Mouse (Mus musculus): ENCODE results near the gene Map3k20. TPM values are rescaled to one million over a fixed set of nuclear protein-coding genes. Genes with fewer than 3 reads are reported as not detected.

Map3k20 gene
- polyA plus RNA-seq, 1 experiment from 2014 or later: 4.8 TPM

- H3K9me3 ChIP-seq (ENCODE audit: low read length): no peaks in the 10 kb centered on the region
- TF ChIP-seq EP300 (IDR thresholded peaks at IDR 0.05; ENCODE audit: low read depth) (0 out of 2 replicates have a peak, but pooled peaks have one; percentile 13), CTCF (IDR thresholded peaks at IDR 0.05; ENCODE audit: low read depth) (no peak)
- no peak for DNase-seq
- H3K4me1 ChIP-seq (ENCODE audit: insufficient read depth): no peaks in the 10 kb centered on the region
- H3K27ac ChIP-seq (ENCODE audit: low read depth): peak overlapping the region; percentile 30; the same call in 1 of the 2 replicates
- peaks cover 11% of the 10 kb centered on the region; the same call in 1 of the 2 replicates for H3K36me3 ChIP-seq (replicated peaks; ENCODE audit: insufficient read depth, low read length)
- no peak overlapping the region for H3K4me2 ChIP-seq (ENCODE audit: low read depth, low read length)
- WGBS (ENCODE audit: insufficient replicate concordance): 44% methylated on average over 10 of the region's 10 CpGs
- no peak overlapping the region for H3K9ac ChIP-seq (replicated peaks)
- no peaks in the 10 kb centered on the region for H3K27me3 ChIP-seq (ENCODE audit: insufficient read depth, low read length)
- peak; percentile 38; the same call in 1 of the 2 replicates for ATAC-seq
- H3K4me3 ChIP-seq (ENCODE audit: low read depth, low read length): no peak overlapping the region
Observed at GRCm38 (mm10) chr2:72406701-72407100, 121.3 kb downstream of the Map3k20 start.

GRCm38 (mm10) chr2:72407341-72408092 lies 122.1 kb downstream of the Map3k20 start:
- Histone ChIP-seq H3K9me3 (ENCODE audit: low read length) (no peaks in the 10 kb centered on the region), H3K4me1 (ENCODE audit: insufficient read depth) (no peaks in the 10 kb centered on the region), H3K4me3 (ENCODE audit: low read depth, low read length) (no peak overlapping the region), H3K27ac (ENCODE audit: low read depth) (no peak overlapping the region), H3K27me3 (ENCODE audit: insufficient read depth, low read length) (no peaks in the 10 kb centered on the region), H3K36me3 (replicated peaks; ENCODE audit: insufficient read depth, low read length) (peaks cover 18% of the 10 kb centered on the region; the same call in 1 of the 2 replicates), H3K9ac (replicated peaks) (no peak overlapping the region), H3K4me2 (ENCODE audit: low read depth, low read length) (no peak overlapping the region)
- DNase-seq (no peak), ATAC-seq (no peak)
- TF ChIP-seq CTCF (IDR thresholded peaks at IDR 0.05; ENCODE audit: low read depth) (no peak), EP300 (IDR thresholded peaks at IDR 0.05; ENCODE audit: low read depth) (no peak)
- WGBS (ENCODE audit: insufficient replicate concordance): 86% methylated on average over 17 of the region's 17 CpGs

- Histone ChIP-seq H3K36me3 (replicated peaks; ENCODE audit: insufficient read depth, low read length) (0 out of 2 replicates have a peak, but pooled peaks cover 7% of the 10 kb centered on the region), H3K9me3 (ENCODE audit: low read length) (no peaks in the 10 kb centered on the region), H3K4me3 (ENCODE audit: low read depth, low read length) (no peak overlapping the region), H3K27me3 (ENCODE audit: insufficient read depth, low read length) (no peaks in the 10 kb centered on the region), H3K27ac (ENCODE audit: low read depth) (no peak overlapping the region), H3K4me2 (ENCODE audit: low read depth, low read length) (no peak overlapping the region), H3K9ac (replicated peaks) (no peak overlapping the region), H3K4me1 (ENCODE audit: insufficient read depth) (no peaks in the 10 kb centered on the region)
- TF ChIP-seq EP300 (IDR thresholded peaks at IDR 0.05; ENCODE audit: low read depth): no peak
- ATAC-seq: no peak
- DNase-seq: no peak
- 35% methylated on average over 10 of the region's 10 CpGs for WGBS (ENCODE audit: insufficient replicate concordance)
Observed at GRCm38 (mm10) chr2:72409968-72410367, 124.5 kb downstream of the Map3k20 start.

- no peaks in the 10 kb centered on the region for H3K9me3 ChIP-seq (ENCODE audit: low read length)
- H3K9ac ChIP-seq (replicated peaks): no peak overlapping the region
- TF ChIP-seq EP300 (IDR thresholded peaks at IDR 0.05; ENCODE audit: low read depth) (no peak), CTCF (IDR thresholded peaks at IDR 0.05; ENCODE audit: low read depth) (no peak)
- ATAC-seq (no peak), DNase-seq (no peak)
- H3K27me3 ChIP-seq (ENCODE audit: insufficient read depth, low read length): no peaks in the 10 kb centered on the region
- H3K4me1 ChIP-seq (ENCODE audit: insufficient read depth): no peaks in the 10 kb centered on the region
- no peak overlapping the region for H3K4me3 ChIP-seq (ENCODE audit: low read depth, low read length)
- H3K36me3 ChIP-seq (replicated peaks; ENCODE audit: insufficient read depth, low read length): peaks cover 12% of the 10 kb centered on the region; the same call in 1 of the 2 replicates
- H3K4me2 ChIP-seq (ENCODE audit: low read depth, low read length): no peak overlapping the region
- H3K27ac ChIP-seq (ENCODE audit: low read depth): no peak overlapping the region
- WGBS (ENCODE audit: insufficient replicate concordance): 79% methylated on average over 4 of the region's 4 CpGs
Observed at GRCm38 (mm10) chr2:72412266-72412665, 126.8 kb downstream of the Map3k20 start.

- Histone ChIP-seq H3K4me2 (ENCODE audit: low read depth, low read length) (no peak overlapping the region), H3K9me3 (ENCODE audit: low read length) (no peaks in the 10 kb centered on the region), H3K27ac (ENCODE audit: low read depth) (no peak overlapping the region), H3K4me1 (ENCODE audit: insufficient read depth) (no peaks in the 10 kb centered on the region), H3K36me3 (replicated peaks; ENCODE audit: insufficient read depth, low read length) (peaks cover 25% of the 10 kb centered on the region; the same call in 1 of the 2 replicates), H3K27me3 (ENCODE audit: insufficient read depth, low read length) (no peaks in the 10 kb centered on the region), H3K9ac (replicated peaks) (no peak overlapping the region), H3K4me3 (ENCODE audit: low read depth, low read length) (no peak overlapping the region)
- no peak for TF ChIP-seq EP300 (IDR thresholded peaks at IDR 0.05; ENCODE audit: low read depth)
- TF ChIP-seq CTCF (IDR thresholded peaks at IDR 0.05; ENCODE audit: low read depth): peak; percentile 33
- DNase-seq: no peak
- WGBS (ENCODE audit: insufficient replicate concordance): 86% methylated on average over 5 of the region's 5 CpGs
- no peak for ATAC-seq
Observed at GRCm38 (mm10) chr2:72415416-72415815, 130.0 kb downstream of the Map3k20 start.

GRCm38 (mm10) chr2:72416095-72417080 lies 131.0 kb downstream of the Map3k20 start:
- no peak overlapping the region for H3K4me3 ChIP-seq (ENCODE audit: low read depth, low read length)
- H3K27me3 ChIP-seq (ENCODE audit: insufficient read depth, low read length): no peaks in the 10 kb centered on the region
- no peak for ATAC-seq
- DNase-seq: no peak
- no peak for TF ChIP-seq EP300 (IDR thresholded peaks at IDR 0.05; ENCODE audit: low read depth)
- no peak for TF ChIP-seq CTCF (IDR thresholded peaks at IDR 0.05; ENCODE audit: low read depth)
- no peaks in the 10 kb centered on the region for H3K9me3 ChIP-seq (ENCODE audit: low read length)
- H3K4me1 ChIP-seq (ENCODE audit: insufficient read depth): no peaks in the 10 kb centered on the region
- no peak overlapping the region for H3K27ac ChIP-seq (ENCODE audit: low read depth)
- peaks cover 25% of the 10 kb centered on the region; the same call in 1 of the 2 replicates for H3K36me3 ChIP-seq (replicated peaks; ENCODE audit: insufficient read depth, low read length)
- H3K9ac ChIP-seq (replicated peaks): no peak overlapping the region
- WGBS (ENCODE audit: insufficient replicate concordance): 75% methylated on average over 14 of the region's 14 CpGs
- H3K4me2 ChIP-seq (ENCODE audit: low read depth, low read length): no peak overlapping the region

Data from liver, postnatal 0 days (tissue).